Mouse (Mus musculus): ENCODE results near the gene Tpsab1.

- TF ChIP-seq CTCF (IDR thresholded peaks at IDR 0.05; ENCODE audit: insufficient read depth, low read depth, low read length) (no peak), POLR2A (IDR thresholded peaks at IDR 0.05; ENCODE audit: insufficient read depth, low read depth, low read length) (no peak)
Observed at GRCm38 (mm10) chr17:25332321-25332720, 13.0 kb downstream of the Tpsab1 start.

Data from olfactory bulb, adult 2 months (tissue).